Mouse (Mus musculus): ENCODE results near the gene Gabarap. TPM values are rescaled to one million over a fixed set of nuclear protein-coding genes. Genes with fewer than 3 reads are reported as not detected.

Gabarap gene
- total RNA-seq, 4 experiments from 2014 or later: 287 to 342 (median 325) TPM

DNA sequence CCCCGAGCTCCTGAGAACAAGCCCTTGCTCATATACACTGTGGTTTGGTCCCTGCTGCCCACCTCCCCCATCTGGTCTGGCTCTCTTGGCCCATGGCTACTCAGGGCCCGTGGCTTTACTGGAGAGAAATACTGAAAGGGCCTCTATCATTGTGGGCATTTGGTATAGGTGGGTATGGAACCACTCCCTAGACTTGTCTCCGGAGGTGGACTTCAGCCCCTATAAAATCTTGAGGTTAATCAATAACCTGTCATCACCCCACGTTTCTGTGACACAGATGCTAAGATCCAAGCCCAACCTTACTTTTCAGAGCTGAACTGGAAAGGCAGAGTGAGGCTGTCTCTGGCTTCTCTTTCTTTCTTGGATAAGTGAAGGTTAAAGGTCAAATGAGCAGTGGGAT, 22.1 kb upstream of the Gabarap start:
- no peak for DNase-seq (ENCODE audit: low spot score)

DNA sequence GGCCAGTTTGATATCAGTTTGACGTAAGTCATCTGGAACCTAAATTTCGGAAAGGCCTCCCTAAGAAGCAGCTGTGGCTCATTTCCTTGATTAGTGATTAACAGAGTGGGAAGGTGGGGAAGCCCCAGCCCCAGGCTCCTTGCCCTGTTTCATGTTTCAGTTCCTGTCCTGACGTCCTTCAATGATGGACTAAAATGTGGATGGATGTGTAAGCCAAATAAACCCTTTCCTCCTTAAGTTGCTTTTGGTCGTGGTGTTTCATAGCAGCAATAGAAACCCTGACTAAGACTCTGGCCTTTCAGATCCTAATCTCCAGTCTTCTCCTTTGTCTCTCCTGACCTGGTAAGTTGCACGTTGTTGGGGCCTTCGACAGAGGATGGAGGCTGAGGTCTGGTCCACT, 20.7 kb upstream of the Gabarap start:
- no peak for DNase-seq (ENCODE audit: low spot score)

DNA sequence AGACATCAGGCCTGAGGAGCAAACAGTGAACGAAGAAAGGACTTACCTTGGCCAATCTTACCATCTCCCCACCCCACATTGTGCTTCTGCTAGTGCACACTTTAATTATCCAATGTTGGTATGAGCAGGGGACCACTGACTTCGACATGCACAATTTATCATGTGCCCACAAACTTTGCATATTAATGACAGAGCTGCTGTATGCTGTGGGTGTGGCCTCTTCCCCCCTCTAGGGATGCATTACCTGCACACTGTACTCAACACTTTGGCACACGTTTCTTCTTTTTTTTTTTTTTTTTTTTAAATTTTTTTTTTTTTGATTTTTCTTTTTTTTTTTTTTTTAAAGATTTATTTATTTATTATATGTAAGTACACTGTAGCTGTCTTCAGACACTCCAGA, 20.2 kb upstream of the Gabarap start:
- no peak for DNase-seq (ENCODE audit: low spot score)

DNA sequence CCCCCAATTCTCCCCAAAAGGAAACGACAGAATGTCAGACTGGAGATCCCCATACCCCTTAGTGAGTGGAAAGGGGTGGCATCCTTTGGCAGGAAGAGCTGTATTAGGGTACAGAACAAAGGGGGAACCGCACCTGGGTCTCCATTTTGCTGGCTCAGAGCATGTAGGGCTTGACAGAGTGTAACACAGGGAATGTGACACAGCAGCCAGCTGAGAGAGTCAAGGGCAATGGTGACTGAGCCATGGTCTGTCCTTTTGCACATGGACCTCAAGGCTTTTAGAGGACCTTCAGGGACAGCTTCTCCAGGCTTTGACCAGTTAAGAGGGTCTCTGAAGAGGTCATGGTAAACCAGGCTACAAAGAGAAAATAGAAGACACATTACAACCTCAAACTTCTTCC, 16.0 kb upstream of the Gabarap start:
- DNase-seq (ENCODE audit: low spot score): no peak

GRCm38 (mm10) chr11:69976271-69976670, 14.7 kb upstream of the Gabarap start:
- no peak for DNase-seq (ENCODE audit: low spot score)

DNA sequence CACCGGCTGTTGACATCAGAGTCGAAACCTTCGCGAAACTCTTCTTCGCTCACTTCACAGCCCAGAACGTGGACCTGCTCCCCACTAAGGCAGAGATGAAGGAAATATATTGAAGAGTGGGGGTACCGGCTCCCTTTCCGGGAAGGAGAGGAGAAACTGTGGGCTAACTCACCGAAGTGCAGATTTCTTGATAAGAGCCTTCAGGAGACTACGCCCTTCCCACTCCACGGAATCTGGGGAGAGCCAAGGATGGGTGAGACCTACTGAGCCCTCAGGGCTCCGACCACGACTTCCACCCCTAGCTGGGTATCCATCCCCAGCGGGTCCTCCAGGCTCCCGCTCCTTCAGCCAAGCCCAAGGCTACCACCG, 11.1 kb upstream of the Gabarap start:
- no peak for DNase-seq (ENCODE audit: low spot score)

DNA sequence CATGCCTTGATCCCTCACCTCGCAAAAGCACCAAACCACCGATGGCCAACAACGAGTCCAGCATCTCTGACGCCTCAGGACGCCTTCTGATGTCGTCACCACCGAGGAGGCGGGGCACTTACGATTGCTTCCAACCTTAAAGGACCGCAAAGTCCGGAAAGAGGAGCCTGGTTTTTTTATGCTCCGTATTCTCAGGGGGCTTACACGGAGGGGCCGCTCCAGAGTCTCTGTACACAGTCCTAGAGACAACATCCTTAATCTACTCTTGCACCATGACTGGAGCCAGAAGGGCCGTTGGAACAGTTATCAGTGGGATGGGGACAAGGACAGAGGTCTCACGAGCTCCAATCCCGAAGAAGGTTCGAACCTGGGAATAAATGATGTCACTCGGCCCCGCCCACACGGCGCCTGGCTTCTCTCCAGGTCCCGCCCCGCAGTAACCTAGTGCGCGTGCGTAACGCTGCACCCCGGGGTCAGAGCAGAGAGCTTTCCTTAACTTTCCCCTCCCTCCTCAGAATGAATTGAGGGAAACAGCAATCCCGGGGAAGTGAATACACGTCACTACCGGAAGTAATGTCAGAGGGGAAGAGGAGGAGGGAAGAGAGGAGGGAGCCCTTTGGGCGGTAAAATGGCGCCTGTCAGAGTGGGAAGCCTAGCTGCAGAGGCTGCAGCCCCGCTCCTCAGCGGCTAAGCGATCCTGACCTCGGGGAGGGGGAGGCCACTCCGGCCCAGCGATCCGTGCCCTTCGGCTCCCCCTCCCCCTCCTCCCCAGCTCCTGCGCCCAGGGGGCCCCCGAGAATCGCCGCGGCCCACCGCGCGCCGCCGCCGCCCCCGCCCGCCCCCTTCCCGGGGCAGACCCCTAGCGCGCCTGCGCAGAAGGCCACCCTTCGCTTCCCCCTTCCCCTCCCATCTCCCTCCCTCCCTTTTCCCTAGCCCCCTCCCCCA, 10.5 kb upstream of the Gabarap start:
- DNase-seq (ENCODE audit: low spot score): peak; percentile 99

- no peak for DNase-seq (ENCODE audit: low spot score)
These were observed 9.7 kb upstream of the Gabarap start, which contains the start of gene Ctdnep1 for GRCm38 (mm10) chr11:69981141-69981762. Gene Ctdnep1 (plus strand): TSS chr11:69981156.

DNA sequence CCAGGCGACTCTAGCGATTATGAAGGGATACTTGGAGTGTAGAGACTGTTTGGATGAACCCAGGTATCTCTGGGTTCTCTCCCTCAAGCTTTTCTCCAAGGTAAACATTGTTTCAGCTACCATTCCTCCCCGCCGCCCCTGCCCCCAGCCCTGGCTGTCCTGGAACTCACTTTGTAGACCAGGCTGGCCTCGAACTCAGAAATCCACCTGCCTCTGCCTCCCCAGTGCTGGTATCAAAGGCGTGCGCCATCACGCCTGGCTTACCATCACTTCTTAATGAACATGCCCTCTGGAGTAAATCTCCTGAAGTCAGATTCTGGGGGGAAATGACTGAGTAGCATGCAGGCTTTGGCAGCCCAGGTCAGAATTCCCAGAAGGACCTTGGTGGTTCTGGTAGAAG, 8.7 kb upstream of the Gabarap start, which contains the start of gene Elp5:
Gene Elp5, minus strand, starts transcription at position 293 of the 400 bp plus-strand sequence.
- no peak for DNase-seq (ENCODE audit: low spot score)

DNA sequence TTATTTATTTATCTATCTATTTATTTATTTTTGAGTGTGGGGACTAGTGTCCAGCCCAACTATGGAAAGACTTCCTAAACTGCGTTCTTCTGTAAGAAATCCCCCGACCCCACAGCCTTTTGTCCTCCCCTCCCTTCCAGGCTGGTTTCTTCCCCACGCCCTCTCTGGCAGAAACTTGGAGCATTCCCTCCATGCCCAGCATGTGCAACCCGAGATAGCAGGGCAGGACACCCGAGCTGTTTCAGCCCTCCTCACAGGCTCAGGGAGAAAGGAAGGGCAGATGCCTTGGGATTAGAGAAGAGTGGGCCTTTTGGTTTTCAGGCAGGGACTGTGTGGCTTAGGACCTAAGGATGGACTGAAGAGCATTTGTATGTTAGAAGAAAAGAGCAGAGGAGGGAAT, 8.1 kb upstream of the Gabarap start:
- DNase-seq (ENCODE audit: low spot score): peak; percentile 32

GRCm38 (mm10) chr11:69983377-69983776, 7.6 kb upstream of the Gabarap start:
- peak; percentile 46 for DNase-seq (ENCODE audit: low spot score)

GRCm38 (mm10) chr11:69984431-69984830, 6.5 kb upstream of the Gabarap start:
- no peak for DNase-seq (ENCODE audit: low spot score)

DNA sequence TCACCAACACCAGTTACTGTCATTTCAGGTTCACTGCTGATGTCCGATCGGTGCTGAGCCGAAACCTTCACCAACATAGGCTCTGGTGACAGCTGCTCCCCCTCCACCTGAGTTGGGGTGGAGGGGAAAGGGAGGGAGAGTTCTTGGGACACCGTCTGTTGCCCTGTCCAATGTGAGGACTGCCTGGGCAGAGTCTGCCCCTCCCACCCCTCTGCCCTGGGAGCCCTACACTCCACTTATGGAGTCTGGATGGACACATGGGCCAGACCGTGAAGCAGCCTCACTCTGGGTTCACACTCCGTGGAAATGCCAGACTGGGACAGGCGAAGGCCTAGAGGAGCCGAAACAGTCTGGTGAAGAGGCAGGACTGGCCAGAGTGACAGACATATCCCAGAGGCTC, 994 bp upstream of the Gabarap start:
- DNase-seq (ENCODE audit: low spot score): no peak

DNA sequence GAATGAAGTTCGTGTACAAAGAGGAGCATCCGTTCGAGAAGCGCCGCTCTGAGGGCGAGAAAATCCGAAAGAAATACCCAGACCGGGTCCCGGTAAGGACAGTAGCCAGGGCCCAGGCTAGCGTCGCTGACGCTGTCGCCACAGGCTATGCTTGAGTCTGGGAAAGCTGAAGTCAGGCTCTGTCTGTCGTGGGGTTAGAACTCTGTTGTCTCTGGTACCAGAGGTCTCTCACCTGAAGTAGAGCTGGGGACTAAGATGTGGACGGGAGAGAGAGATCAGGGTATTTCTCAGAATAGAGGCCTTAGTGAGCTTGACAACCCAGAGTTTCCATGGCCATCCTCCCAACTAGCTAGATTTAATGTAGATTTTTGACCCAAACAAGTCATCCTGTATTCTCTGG, 768 bp downstream of the Gabarap start:
- DNase-seq (ENCODE audit: low spot score): no peak

DNA sequence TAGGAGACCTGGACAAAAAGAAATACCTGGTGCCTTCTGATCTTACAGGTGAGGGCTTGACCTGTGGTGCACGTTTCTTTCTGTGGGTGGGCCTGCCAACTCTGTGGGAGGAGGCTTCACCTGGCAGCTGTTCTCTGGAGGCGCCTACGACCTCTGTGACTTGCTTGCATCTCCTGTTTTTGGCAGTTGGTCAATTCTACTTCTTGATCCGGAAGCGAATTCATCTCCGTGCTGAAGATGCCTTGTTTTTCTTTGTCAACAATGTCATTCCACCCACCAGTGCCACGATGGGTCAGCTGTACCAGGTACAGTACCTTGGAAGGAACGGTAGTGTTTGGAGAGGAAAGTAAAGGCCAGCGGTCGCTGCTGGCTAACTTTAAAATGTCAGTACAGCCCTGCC, 1.5 kb downstream of the Gabarap start:
- DNase-seq (ENCODE audit: low spot score): no peak

- no peak for DNase-seq (ENCODE audit: low spot score)
These were observed 2.0 kb downstream of the Gabarap start for GRCm38 (mm10) chr11:69992932-69993331.

- no peak for DNase-seq (ENCODE audit: low spot score)
These were observed 3.6 kb downstream of the Gabarap start for GRCm38 (mm10) chr11:69994401-69995090.

GRCm38 (mm10) chr11:69995391-69995960, 4.5 kb downstream of the Gabarap start, which contains the start of gene Phf23:
Gene Phf23 (plus strand): TSS chr11:69995777.
- peak; percentile 99 for DNase-seq (ENCODE audit: low spot score)

DNA sequence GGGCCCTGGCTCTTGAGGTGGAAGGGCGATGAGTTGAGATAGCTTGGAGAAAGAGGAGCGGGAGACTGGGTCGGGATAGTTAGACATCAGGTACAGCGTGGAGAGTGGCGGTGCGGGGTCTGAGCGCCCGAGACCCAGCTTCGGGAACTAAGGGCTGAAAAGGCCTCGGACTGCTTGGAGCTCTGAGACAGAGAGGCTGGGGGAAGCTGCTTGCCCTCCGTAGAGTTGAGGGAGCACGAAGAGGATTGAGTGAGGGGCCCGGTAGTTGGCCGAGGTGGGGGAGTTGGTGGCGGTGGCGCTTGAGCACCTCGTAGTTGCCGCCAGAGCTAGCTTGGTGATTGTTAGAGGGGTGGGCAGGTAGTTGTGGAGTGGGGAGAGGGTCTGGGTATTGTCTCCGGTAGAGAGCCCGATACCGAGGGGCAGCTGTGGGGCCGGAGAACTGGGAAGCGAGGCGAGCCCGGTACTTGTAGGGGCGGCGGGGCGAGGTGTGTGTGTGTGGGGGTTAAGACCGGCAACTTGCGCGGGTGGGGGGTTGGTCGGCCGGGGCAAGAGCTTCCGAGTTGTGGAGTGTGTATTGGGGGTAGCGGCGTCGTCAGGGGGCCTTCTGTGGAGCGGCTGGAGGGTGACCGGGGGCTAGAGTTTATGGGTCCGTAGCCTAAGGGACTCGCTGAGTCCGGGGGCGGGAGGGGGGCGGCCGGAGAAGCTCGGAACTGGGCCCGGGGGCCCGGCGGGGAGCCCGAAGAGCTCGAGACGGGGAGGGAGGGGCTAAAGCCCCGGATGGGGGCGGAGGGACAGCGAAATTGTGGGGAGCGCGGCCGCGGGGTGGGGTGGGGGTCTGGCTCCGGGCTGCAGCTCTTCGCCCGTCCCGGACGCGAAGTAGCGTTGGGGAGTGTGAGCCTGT, 5.5 kb downstream of the Gabarap start:
- DNase-seq (ENCODE audit: low spot score): no peak

DNA sequence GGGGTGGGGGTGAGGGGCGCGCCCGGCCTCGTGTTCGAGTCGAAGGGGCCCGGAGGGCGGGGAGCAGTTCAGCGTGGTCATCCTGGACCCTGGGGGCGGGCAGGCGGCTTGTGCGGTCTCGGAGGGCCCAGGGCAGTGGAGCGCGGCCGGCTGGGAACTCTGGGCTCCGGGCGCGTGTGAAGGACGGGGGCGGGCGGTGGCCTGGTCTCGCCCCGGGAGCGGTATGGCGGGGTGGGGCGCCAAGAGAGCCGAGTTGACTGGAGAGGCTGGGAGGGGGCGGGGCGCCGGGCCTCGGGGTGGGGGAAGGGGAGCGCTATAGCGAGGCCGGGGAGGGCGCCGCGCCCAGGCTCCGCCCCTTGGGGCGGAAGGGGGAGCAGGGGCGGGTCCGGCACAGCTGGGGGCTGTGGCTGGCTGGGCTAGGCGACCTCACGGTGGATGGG, 6.1 kb downstream of the Gabarap start:
- peak; percentile 82 for DNase-seq (ENCODE audit: low spot score)
